Mouse (Mus musculus): ENCODE measurements around the gene Ptx3. TPM values are rescaled to one million over a fixed set of nuclear protein-coding genes. Genes with fewer than 3 reads are reported as not detected.

Gene Ptx3
- polyA plus RNA-seq, 1 experiment from 2014 or later, result 6.9 TPM

Other genes starting within 250 kb of the Ptx3 start
- 4.8 and 5.7 TPM in 2 replicates for gene Veph1, start 76.9 kb downstream of the Ptx3 start, polyA plus RNA-seq (2015; fragmentation: Nextera tagmentation; extraction: Ambion mirVana)

Data from midbrain, embryonic 16.5 days (tissue).